Mouse (Mus musculus): ENCODE data around the gene Anapc16. TPM values are rescaled to one million over a fixed set of nuclear protein-coding genes. Genes with fewer than 3 reads are reported as not detected.

Anapc16 gene
- polyA plus RNA-seq, 1 experiment from 2014 or later = 118 TPM

GRCm38 (mm10) chr10:59953564-59954039 lies 49.3 kb downstream of the Anapc16 start:
- Histone ChIP-seq H3K9me3 (no peaks in the 10 kb centered on the region), H3K27ac (replicated peaks) (peak overlapping the region; percentile 98), H3K36me3 (no peaks in the 10 kb centered on the region), H3K4me2 (no peak overlapping the region), H3K27me3 (no peaks in the 10 kb centered on the region), H3K4me1 (replicated peaks) (peaks cover 59% of the 10 kb centered on the region), H3K4me3 (no peak overlapping the region), H3K9ac (no peak overlapping the region)
- WGBS = 31% methylated on average over 7 of the region's 7 CpGs
- no peak for ATAC-seq (ENCODE audit: low read depth)

- Histone ChIP-seq H3K27ac (replicated peaks) (peak overlapping the region; percentile 98), H3K4me3 (peak overlapping the region; percentile 95), H3K4me2 (peak overlapping the region; percentile 98), H3K27me3 (no peaks in the 10 kb centered on the region), H3K9me3 (no peaks in the 10 kb centered on the region), H3K4me1 (replicated peaks) (peaks cover 58% of the 10 kb centered on the region), H3K9ac (peak overlapping the region; percentile 83), H3K36me3 (no peaks in the 10 kb centered on the region)
- no peak for ATAC-seq (ENCODE audit: low read depth)
- WGBS = 22% methylated on average over 16 of the region's 16 CpGs
These were observed 50.0 kb downstream of the Anapc16 start for GRCm38 (mm10) chr10:59952781-59953563.

- no peaks in the 10 kb centered on the region for H3K9me3 ChIP-seq
- H3K4me2 ChIP-seq = peak overlapping the region; percentile 98
- H3K4me3 ChIP-seq = peak overlapping the region; percentile 95
- H3K27ac ChIP-seq (replicated peaks) = peak overlapping the region; percentile 98
- H3K9ac ChIP-seq = peak overlapping the region; percentile 83
- H3K27me3 ChIP-seq = no peaks in the 10 kb centered on the region
- whole genome bisulfite sequencing = under 1% methylated on average over 31 of the region's 31 CpGs
- no peaks in the 10 kb centered on the region for H3K36me3 ChIP-seq
- peaks cover 58% of the 10 kb centered on the region for H3K4me1 ChIP-seq (replicated peaks)
- peak; percentile 62 for ATAC-seq (ENCODE audit: low read depth)
These were observed 50.7 kb downstream of the Anapc16 start for GRCm38 (mm10) chr10:59952152-59952780.

GRCm38 (mm10) chr10:59951211-59952151 lies 51.5 kb downstream of the Anapc16 start, which contains the start of gene Ddit4:
Ddit4 (minus strand) TSS chr10:59951834.
- peak within 1 kb of the TSS; percentile 95 for H3K4me3 ChIP-seq
- under 1% methylated on average over 76 of the region's 76 CpGs for WGBS
- H3K9ac ChIP-seq = peak within 1 kb of the TSS; percentile 97
- H3K27ac ChIP-seq (replicated peaks) = peak within 1 kb of the TSS; percentile 98
- H3K4me2 ChIP-seq = peak within 1 kb of the TSS; percentile 98
- no peaks in the 10 kb centered on the region for H3K9me3 ChIP-seq
- H3K4me1 ChIP-seq (replicated peaks) = peaks cover 50% of the 10 kb centered on the region
- no peaks in the 10 kb centered on the region for H3K27me3 ChIP-seq
- peak; percentile 98 for ATAC-seq (ENCODE audit: low read depth)
- no peaks in the 10 kb centered on the region for H3K36me3 ChIP-seq

- H3K9me3 ChIP-seq = no peaks in the 10 kb centered on the region
- peak overlapping the region; percentile 97 for H3K9ac ChIP-seq
- H3K4me1 ChIP-seq (replicated peaks) = peaks cover 48% of the 10 kb centered on the region
- peak overlapping the region; percentile 98 for H3K27ac ChIP-seq (replicated peaks)
- under 1% methylated on average over 23 of the region's 23 CpGs for WGBS
- H3K27me3 ChIP-seq = no peaks in the 10 kb centered on the region
- H3K4me3 ChIP-seq = peak overlapping the region; percentile 95
- peak; percentile 40 for ATAC-seq (ENCODE audit: low read depth)
- H3K4me2 ChIP-seq = peak overlapping the region; percentile 98
- H3K36me3 ChIP-seq = no peaks in the 10 kb centered on the region
These were observed 52.2 kb downstream of the Anapc16 start for GRCm38 (mm10) chr10:59950716-59951191.

GRCm38 (mm10) chr10:59949783-59950605 lies 52.9 kb downstream of the Anapc16 start:
- peak overlapping the region; percentile 95 for H3K4me3 ChIP-seq
- ATAC-seq (ENCODE audit: low read depth) = no peak
- no peaks in the 10 kb centered on the region for H3K36me3 ChIP-seq
- H3K4me2 ChIP-seq = peak overlapping the region; percentile 98
- H3K27ac ChIP-seq (replicated peaks) = peak overlapping the region; percentile 98
- 41% methylated on average over 15 of the region's 15 CpGs for WGBS
- H3K27me3 ChIP-seq = no peaks in the 10 kb centered on the region
- H3K9ac ChIP-seq = peak overlapping the region; percentile 97
- H3K4me1 ChIP-seq (replicated peaks) = peaks cover 48% of the 10 kb centered on the region
- H3K9me3 ChIP-seq = no peaks in the 10 kb centered on the region

- Histone ChIP-seq H3K27me3 (no peaks in the 10 kb centered on the region), H3K36me3 (no peaks in the 10 kb centered on the region), H3K9ac (peak overlapping the region; percentile 97), H3K4me1 (replicated peaks) (peaks cover 48% of the 10 kb centered on the region), H3K27ac (replicated peaks) (peak overlapping the region; percentile 98; the same call in 1 of the 2 replicates), H3K4me3 (peak overlapping the region; percentile 95), H3K9me3 (no peaks in the 10 kb centered on the region), H3K4me2 (peak overlapping the region; percentile 98)
- 78% methylated on average over 1 of the region's 1 CpGs for WGBS
- ATAC-seq (ENCODE audit: low read depth) = no peak
These were observed 53.7 kb downstream of the Anapc16 start for GRCm38 (mm10) chr10:59949255-59949648.

GRCm38 (mm10) chr10:59948363-59949254 lies 54.3 kb downstream of the Anapc16 start:
- WGBS = 56% methylated on average over 6 of the region's 6 CpGs
- H3K9ac ChIP-seq = peak overlapping the region; percentile 97; the same call in 1 of the 2 replicates
- H3K4me2 ChIP-seq = peak overlapping the region; percentile 98
- no peak for ATAC-seq (ENCODE audit: low read depth)
- H3K27me3 ChIP-seq = no peaks in the 10 kb centered on the region
- no peaks in the 10 kb centered on the region for H3K36me3 ChIP-seq
- peak overlapping the region; percentile 98; the same call in 1 of the 2 replicates for H3K27ac ChIP-seq (replicated peaks)
- no peaks in the 10 kb centered on the region for H3K9me3 ChIP-seq
- H3K4me3 ChIP-seq = peak overlapping the region; percentile 95
- peaks cover 49% of the 10 kb centered on the region for H3K4me1 ChIP-seq (replicated peaks)

GRCm38 (mm10) chr10:59947296-59948073 lies 55.5 kb downstream of the Anapc16 start:
- H3K4me3 ChIP-seq = no peak overlapping the region
- no peaks in the 10 kb centered on the region for H3K9me3 ChIP-seq
- WGBS = 68% methylated on average over 7 of the region's 7 CpGs
- H3K9ac ChIP-seq = no peak overlapping the region
- H3K36me3 ChIP-seq = no peaks in the 10 kb centered on the region
- no peak overlapping the region for H3K4me2 ChIP-seq
- peaks cover 50% of the 10 kb centered on the region for H3K4me1 ChIP-seq (replicated peaks)
- ATAC-seq (ENCODE audit: low read depth) = no peak
- H3K27me3 ChIP-seq = no peaks in the 10 kb centered on the region
- peak overlapping the region; percentile 14; the same call in 1 of the 2 replicates for H3K27ac ChIP-seq (replicated peaks)

All from neural tube, embryonic 13.5 days (tissue).